Mouse (Mus musculus) olfactory bulb, adult 2 months (tissue): ENCODE results near the gene U2af1.

Experiments
- CTCF ChIP-seq: fragments of 200-500 bp; IDR thresholded peaks from 2 replicates; pipeline ENCODE4 v1.5.1; 2012; ENCODE audit warnings: low read depth, mild to moderate bottlenecking, low read length, moderate library complexity; ENCODE audit not compliant: insufficient read depth
- POLR2A ChIP-seq: fragments of 200-500 bp; IDR thresholded peaks from 2 replicates; pipeline ENCODE4 v1.6.1; 2012; ENCODE audit warnings: mild to moderate bottlenecking, low read depth, low read length, moderate library complexity; ENCODE audit not compliant: insufficient read depth

DNA sequence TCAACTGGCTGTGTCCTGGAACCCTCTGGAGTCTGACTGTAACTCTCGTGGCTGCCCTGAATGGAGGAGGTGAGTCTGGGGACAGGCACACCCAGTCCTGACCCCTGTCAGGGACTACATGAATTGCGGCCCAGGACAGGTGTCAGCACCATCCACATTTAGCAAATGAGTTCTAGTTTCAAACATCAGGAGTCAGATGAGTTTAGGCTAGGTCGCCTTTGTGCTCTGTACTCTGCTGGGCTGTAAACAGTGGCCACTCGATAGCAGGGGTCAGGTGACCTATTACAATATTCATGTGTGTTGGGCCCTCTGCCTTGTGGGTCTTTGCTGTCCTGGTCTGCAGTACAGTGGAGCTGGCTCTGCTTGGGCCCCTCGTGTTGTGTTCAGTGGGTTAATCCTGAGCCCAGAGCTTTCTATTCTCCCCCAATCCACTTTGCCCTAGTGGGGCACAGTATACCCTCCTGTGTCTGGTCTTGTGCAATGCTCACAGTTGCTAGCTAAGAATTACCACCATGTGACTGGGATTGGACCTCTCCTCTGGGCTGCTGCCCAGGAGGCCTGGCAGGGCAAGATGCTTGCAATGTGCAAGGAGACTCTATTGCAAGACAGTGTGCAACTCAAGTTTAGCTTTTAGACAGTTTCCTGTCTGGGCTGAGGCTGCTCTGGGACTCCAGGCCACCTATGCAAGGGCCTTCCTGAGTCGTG lies 44.7 kb upstream of the U2af1 start:
- TF ChIP-seq CTCF (no peak), POLR2A (no peak)
